Comparison of ENCODE assay signal across 11 mouse cellular contexts in genomic region chr2:17860922-17861559, GRCm38 (mm10).
DNase-seq lines count a peak whose midpoint lies in the region; ATAC-seq and TF ChIP-seq lines count a peak whose summit lies in the region.
"Had no signal": no experiment of that assay in that cellular context is flagged by ENCODE, and none has a peak within 500 bp of the region (broad histone marks: within the 10 kb centered on the region; RNA-seq: fewer than 3 reads in every experiment).

No protein-coding gene starts in this region.

- H3K9ac ChIP-seq in heart, embryonic 14.5 days (ENCODE audit: low read length) = no peak overlapping the region
- no peak overlapping the region for H3K9ac ChIP-seq in stomach, embryonic 14.5 days (replicated peaks; ENCODE audit: low read depth, low read length)
- no peak overlapping the region for H3K9ac ChIP-seq in stomach, postnatal 0 days (ENCODE audit: low read length)
- no peak overlapping the region for H3K9ac ChIP-seq in hindbrain, postnatal 0 days (replicated peaks; ENCODE audit: low read length)

- intact Hi-C loops in heart, postnatal 36 days (cut with DNase I) = no loop called here

- no peak for ATAC-seq in heart, embryonic 14.5 days (ENCODE audit: insufficient number of reproducible peaks, insufficient read depth, low FRiP score, low read depth)
- ATAC-seq in stomach, embryonic 14.5 days (ENCODE audit: insufficient number of reproducible peaks, insufficient read depth, low FRiP score, low read depth) = no peak
- ATAC-seq in stomach, postnatal 0 days (ENCODE audit: low FRiP score, low TSS enrichment) = no peak
- no peak for ATAC-seq in hindbrain, postnatal 0 days

- H3K4me1 ChIP-seq in heart, embryonic 14.5 days (ENCODE audit: control insufficient read depth in 2 of 2, insufficient read depth in 2 of 2, low read length in 2 of 2) = peaks cover 8 to 9% of the 10 kb centered on the region in 2 experiments
- H3K4me1 ChIP-seq in stomach, embryonic 14.5 days (ENCODE audit: control insufficient read depth, insufficient read depth, low read length) = peaks cover 5% of the 10 kb centered on the region; the same call in 1 of the 2 replicates
- H3K4me1 ChIP-seq in stomach, postnatal 0 days (replicated peaks; ENCODE audit: control insufficient read depth, insufficient read depth) = peaks cover 2% of the 10 kb centered on the region; the same call in 1 of the 2 replicates
- H3K4me1 ChIP-seq in hindbrain, postnatal 0 days (ENCODE audit: insufficient read depth, low read length) = peaks cover 12% of the 10 kb centered on the region

- H3K27ac ChIP-seq in heart, embryonic 14.5 days (replicated peaks in 1 of 2; ENCODE audit: control insufficient read depth in 1 of 2, insufficient read depth in 1 of 2, low read depth in 2 of 2, low read length in 2 of 2) = no peak overlapping the region
- no peak overlapping the region for H3K27ac ChIP-seq in stomach, embryonic 14.5 days (ENCODE audit: low read length)
- H3K27ac ChIP-seq in stomach, postnatal 0 days (replicated peaks) = no peak overlapping the region
- no peak overlapping the region for H3K27ac ChIP-seq in hindbrain, postnatal 0 days
- H3K27ac ChIP-seq: left cerebral cortex, adult 2 months; macrophage had no signal

- no peaks in the 10 kb centered on the region for H3K36me3 ChIP-seq in heart, embryonic 14.5 days (ENCODE audit: control insufficient read depth, insufficient read depth, low read length)
- no peaks in the 10 kb centered on the region for H3K36me3 ChIP-seq in stomach, embryonic 14.5 days (ENCODE audit: control insufficient read depth, insufficient read depth, low read length)
- no peaks in the 10 kb centered on the region for H3K36me3 ChIP-seq in stomach, postnatal 0 days (ENCODE audit: control insufficient read depth, insufficient read depth, low read length)
- H3K36me3 ChIP-seq in hindbrain, postnatal 0 days (ENCODE audit: insufficient read depth, low read length) = no peaks in the 10 kb centered on the region

- TF ChIP-seq EP300 in stomach, postnatal 0 days (optimal IDR thresholded peaks at IDR 0.05) = no peak

- H3K9me3 ChIP-seq in heart, embryonic 14.5 days (ENCODE audit: control insufficient read depth, low read length) = no peaks in the 10 kb centered on the region
- no peaks in the 10 kb centered on the region for H3K9me3 ChIP-seq in stomach, embryonic 14.5 days (ENCODE audit: control insufficient read depth, low read depth, low read length)
- H3K9me3 ChIP-seq in stomach, postnatal 0 days (ENCODE audit: control insufficient read depth, low read length) = no peaks in the 10 kb centered on the region
- H3K9me3 ChIP-seq in hindbrain, postnatal 0 days (ENCODE audit: low read length) = no peaks in the 10 kb centered on the region

- DNase-seq in heart, postnatal 36 days = no peak
- DNase-seq in stomach, postnatal 0 days (ENCODE audit: low spot score) = no peak
- no peak for DNase-seq in hindbrain, postnatal 0 days (ENCODE audit: low spot score)
- no peak for DNase-seq in cerebellum, adult 18-20 months
- DNase-seq in adipocyte (ENCODE audit: low spot score) = no peak
- DNase-seq in ovary, postnatal 10 days (ENCODE audit: low spot score) = no peak

- 50% methylated on average over 4 of the region's 4 CpGs for WGBS in heart, embryonic 14.5 days
- WGBS in stomach, embryonic 14.5 days = 29% methylated on average over 4 of the region's 4 CpGs
- WGBS in stomach, postnatal 0 days = 33% methylated on average over 4 of the region's 4 CpGs
- WGBS in hindbrain, postnatal 0 days = 45% methylated on average over 4 of the region's 4 CpGs

- H3K4me2 ChIP-seq in heart, embryonic 14.5 days (ENCODE audit: low read length) = peak overlapping the region; percentile 55
- H3K4me2 ChIP-seq in stomach, embryonic 14.5 days (replicated peaks; ENCODE audit: low read depth, low read length) = 0 out of 2 replicates have a peak overlapping the region, but pooled peaks have one; percentile 14
- H3K4me2 ChIP-seq in stomach, postnatal 0 days (replicated peaks; ENCODE audit: low read depth) = no peak overlapping the region
- H3K4me2 ChIP-seq in hindbrain, postnatal 0 days (ENCODE audit: low read depth, low read length) = peak overlapping the region; percentile 51

- H3K27me3 ChIP-seq in heart, embryonic 14.5 days (ENCODE audit: control insufficient read depth, insufficient read depth, low read length) = no peaks in the 10 kb centered on the region
- no peaks in the 10 kb centered on the region for H3K27me3 ChIP-seq in stomach, embryonic 14.5 days (ENCODE audit: control insufficient read depth, insufficient read depth, low read length)
- no peaks in the 10 kb centered on the region for H3K27me3 ChIP-seq in stomach, postnatal 0 days (ENCODE audit: control insufficient read depth, insufficient read depth, low read length)
- H3K27me3 ChIP-seq in hindbrain, postnatal 0 days (ENCODE audit: insufficient read depth, low read length) = no peaks in the 10 kb centered on the region

- H3K4me3 ChIP-seq in heart, embryonic 14.5 days (ENCODE audit: control insufficient read depth in 1 of 2, insufficient read depth in 1 of 2, low read depth in 1 of 2, low read length in 2 of 2) = no peak overlapping the region
- H3K4me3 ChIP-seq in stomach, embryonic 14.5 days (ENCODE audit: low read depth, low read length) = no peak overlapping the region
- no peak overlapping the region for H3K4me3 ChIP-seq in stomach, postnatal 0 days (ENCODE audit: low read depth, low read length)
- peak overlapping the region; percentile 29; the same call in 1 of the 2 replicates for H3K4me3 ChIP-seq in hindbrain, postnatal 0 days (ENCODE audit: low read length)
- H3K4me3 ChIP-seq: erythroblast, embryonic 14.5 days; left cerebral cortex, adult 2 months had no signal

- no peak for TF ChIP-seq CTCF in stomach, postnatal 0 days (IDR thresholded peaks at IDR 0.05; ENCODE audit: low read depth)
- no peak for TF ChIP-seq CTCF in hindbrain, postnatal 0 days (IDR thresholded peaks at IDR 0.05; ENCODE audit: low read depth)
